Mouse (Mus musculus) midbrain, embryonic 14.5 days (tissue): ENCODE results near the gene Bsx. TPM values are rescaled to one million over a fixed set of nuclear protein-coding genes. Genes with fewer than 3 reads are reported as not detected.

Source experiments
- ATAC-seq: fragments of 200-750 bp; cut with Nextera tagmentation; 2 replicates; pipeline ENCODE4 v1.8.0; 2017; ENCODE audit warnings: moderate number of reproducible peaks, moderate library complexity; ENCODE audit not compliant: low FRiP score, low TSS enrichment
- DNase-seq: peaks from one replicate; pipeline ENCODE4 v3.0.0-alpha.2; 2015
- H3K27ac ChIP-seq: fragments of 300-500 bp; sonication (generic); replicated peaks from 2 replicates; pipeline ENCODE4 v1.5.1; 2014; ENCODE audit warnings: mild to moderate bottlenecking, low read depth, low read length, moderate library complexity
- H3K27me3 ChIP-seq: fragments of 300-500 bp; sonication (generic); 2 replicates; pipeline ENCODE4 v1.6.1; 2014; ENCODE audit warnings: low read length, control low read depth, mixed read lengths; ENCODE audit not compliant: control insufficient read depth, insufficient read depth
- H3K36me3 ChIP-seq: fragments of 300-500 bp; sonication (generic); 2 replicates; pipeline ENCODE4 v1.6.1; 2014; ENCODE audit warnings: low read length, control low read depth; ENCODE audit not compliant: control insufficient read depth, insufficient read depth
- H3K4me1 ChIP-seq: fragments of 300-500 bp; sonication (generic); 2 replicates; pipeline ENCODE4 v1.6.1; 2014; ENCODE audit warnings: mild to moderate bottlenecking, antibody characterized with exemption, low read length, control low read depth; ENCODE audit not compliant: control insufficient read depth, insufficient read depth
- H3K4me2 ChIP-seq: fragments of 300-500 bp; sonication (generic); 2 replicates; pipeline ENCODE4 v1.6.1; 2014; ENCODE audit warnings: mild to moderate bottlenecking, low read length, moderate library complexity
- H3K4me3 ChIP-seq: fragments of 300-500 bp; sonication (generic); replicated peaks from 2 replicates; pipeline ENCODE4 v1.5.1; 2014; ENCODE audit warnings: low read depth, low read length
- H3K9ac ChIP-seq: fragments of 300-500 bp; sonication (generic); replicated peaks from 2 replicates; pipeline ENCODE4 v1.6.1; 2014; ENCODE audit warnings: mild to moderate bottlenecking, low read length, moderate library complexity
- H3K9me3 ChIP-seq: fragments of 300-500 bp; sonication (generic); 2 replicates; pipeline ENCODE4 v1.6.1; 2016; ENCODE audit warnings: low read length, control low read depth, mixed read lengths; ENCODE audit not compliant: control insufficient read depth
- WGBS: fragments of 180-500 bp; shearing (Covaris S2); extraction: QIAGEN DNeasy Blood & Tissue Kit; methylation state at CpG from one replicate; pipeline ENCODE4 v1.1.7; 2014; 5-methylcytosine and 5-hydroxymethylcytosine counted together
- polyA plus RNA-seq: library from polyadenylated mRNA; unstranded; fragments of >200 nt; fragmentation: Nextera tagmentation; extraction: Ambion mirVana; gene quantifications from 2 replicates; pipeline ENCODE4 v1.2.1, GENCODE M21; 2014

Bsx gene
- polyA plus RNA-seq, 1 experiment from 2014 or later: 0.09 TPM

DNA sequence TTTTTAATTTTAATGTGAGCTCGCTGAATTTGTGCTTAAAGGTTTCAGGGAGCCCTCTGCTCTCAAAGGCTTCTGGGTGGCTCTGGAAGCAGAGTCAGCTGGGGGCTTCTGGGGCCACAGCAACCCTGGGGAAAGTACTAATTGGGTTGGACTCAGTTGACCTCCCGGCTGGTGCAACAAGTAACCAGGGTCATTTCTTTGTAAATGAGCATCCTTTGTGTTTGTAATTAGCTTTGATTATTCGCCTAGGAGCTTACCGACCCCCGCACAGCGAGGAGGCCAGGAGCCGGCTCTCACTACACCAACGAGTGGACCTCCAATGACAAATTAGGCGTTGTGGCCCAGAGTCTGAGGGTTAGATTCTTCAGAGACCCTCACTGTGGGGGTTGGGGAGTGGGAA lies 14.7 kb upstream of the Bsx start:
- DNase-seq: peak; percentile 44
- ATAC-seq: 0 out of 2 replicates have a peak, but pooled peaks have one; percentile 4
- H3K4me1 ChIP-seq: no peaks in the 10 kb centered on the region
- under 1% methylated on average over 9 of the region's 9 CpGs for WGBS
- peak overlapping the region; percentile 61 for H3K4me2 ChIP-seq
- peak overlapping the region; percentile 30 for H3K4me3 ChIP-seq
- no peak overlapping the region for H3K27ac ChIP-seq
- H3K9ac ChIP-seq: peak overlapping the region; percentile 38; the same call in 1 of the 2 replicates
- H3K9me3 ChIP-seq: no peaks in the 10 kb centered on the region
- H3K27me3 ChIP-seq: 0 out of 2 replicates have a peak, but pooled peaks cover 8% of the 10 kb centered on the region
- H3K36me3 ChIP-seq: no peaks in the 10 kb centered on the region

DNA sequence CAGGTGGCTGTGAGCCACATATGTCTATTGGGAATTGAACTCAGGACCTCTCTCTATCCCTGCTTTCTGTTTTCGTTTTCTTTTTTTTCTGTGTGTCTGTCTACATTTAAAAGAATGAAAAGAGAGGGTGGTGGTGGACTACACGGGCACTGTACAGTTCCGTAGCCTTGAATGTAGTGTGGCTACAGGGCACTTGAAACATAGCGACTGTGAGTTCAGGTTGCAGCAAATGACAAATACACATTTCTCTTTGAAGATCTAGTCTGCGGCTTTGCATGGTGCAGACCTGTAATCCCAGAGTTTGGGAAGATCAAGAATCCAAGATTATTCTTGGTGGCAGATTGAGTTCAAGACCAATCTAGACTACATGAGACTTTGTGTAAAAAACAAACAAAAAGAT lies 3.6 kb upstream of the Bsx start:
- peaks cover 64% of the 10 kb centered on the region for H3K27me3 ChIP-seq
- H3K4me2 ChIP-seq: no peak overlapping the region
- WGBS: 86% methylated on average over 5 of the region's 5 CpGs

DNA sequence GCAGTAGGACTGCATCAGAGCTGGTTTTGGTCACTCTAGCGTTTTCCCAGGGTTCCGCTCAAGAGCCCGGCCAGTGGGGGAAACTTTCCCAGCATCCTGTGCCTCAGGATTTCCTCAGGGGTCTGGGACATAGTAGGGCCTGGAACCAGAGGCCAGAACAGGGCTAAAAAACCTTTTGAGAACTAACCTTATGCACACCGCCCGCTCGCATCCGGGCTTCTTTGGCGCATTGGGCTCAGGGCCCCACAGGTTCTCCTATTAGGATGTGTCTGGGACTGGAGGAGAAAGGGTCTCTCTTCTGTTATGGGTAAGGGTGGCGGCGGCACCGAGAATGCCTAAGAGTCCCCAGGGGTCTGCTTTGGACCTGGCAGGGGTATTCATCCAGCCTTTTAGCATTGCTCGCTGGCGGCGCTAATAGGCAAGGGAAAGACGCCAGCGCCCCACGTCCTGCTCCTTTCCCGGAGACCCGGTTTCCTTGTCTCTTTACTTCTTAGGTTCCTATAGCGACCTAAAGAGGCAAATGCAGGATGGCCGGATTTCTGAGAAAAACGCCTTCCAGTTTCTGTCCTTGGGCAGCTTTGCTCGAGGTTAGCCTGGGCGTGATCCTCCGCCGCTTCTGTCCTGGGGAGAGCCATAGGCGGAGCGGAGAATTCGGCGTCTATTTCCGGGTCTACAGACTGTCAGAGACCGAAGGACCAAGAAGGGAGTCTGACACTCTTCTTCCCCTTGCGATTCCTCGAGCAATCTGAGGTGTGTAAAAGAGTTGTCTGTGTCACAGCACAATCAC lies 2.4 kb upstream of the Bsx start:
- Histone ChIP-seq H3K4me3 (peak overlapping the region; percentile 22), H3K36me3 (no peaks in the 10 kb centered on the region), H3K27ac (no peak overlapping the region), H3K4me2 (peak overlapping the region; percentile 39), H3K9ac (no peak overlapping the region), H3K27me3 (peaks cover 75% of the 10 kb centered on the region), H3K9me3 (no peaks in the 10 kb centered on the region), H3K4me1 (0 out of 2 replicates have a peak, but pooled peaks cover 6% of the 10 kb centered on the region)
- peak; percentile 55 for DNase-seq
- under 1% methylated on average over 34 of the region's 34 CpGs for WGBS
- ATAC-seq: no peak

More for the DNA sequence above, 3.6 kb upstream of the Bsx start:
- Histone ChIP-seq H3K4me1 (0 out of 2 replicates have a peak, but pooled peaks cover 6% of the 10 kb centered on the region), H3K4me3 (no peak overlapping the region), H3K9ac (no peak overlapping the region), H3K9me3 (no peaks in the 10 kb centered on the region), H3K36me3 (no peaks in the 10 kb centered on the region), H3K27ac (no peak overlapping the region)
- ATAC-seq (no peak), DNase-seq (no peak)

DNA sequence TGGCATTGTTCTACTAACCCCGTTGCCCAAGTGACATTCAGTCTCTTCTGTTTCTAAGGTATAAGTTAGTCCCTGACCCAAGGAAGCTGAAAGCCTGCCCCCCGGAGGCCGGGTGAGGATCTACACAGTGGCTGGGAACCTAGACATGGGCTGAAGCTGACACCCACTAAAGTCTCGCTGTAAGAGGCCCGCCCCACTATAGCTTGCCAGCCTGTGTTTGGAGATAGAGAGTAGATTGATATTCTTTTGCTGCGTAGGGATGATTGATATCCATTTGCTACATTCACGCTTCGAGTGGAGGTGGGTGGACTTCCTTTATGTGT lies 1.8 kb upstream of the Bsx start:
- no peak overlapping the region; the same call in 1 of the 2 replicates for H3K4me2 ChIP-seq
- ATAC-seq: no peak
- H3K27me3 ChIP-seq: peaks cover 78% of the 10 kb centered on the region

DNA sequence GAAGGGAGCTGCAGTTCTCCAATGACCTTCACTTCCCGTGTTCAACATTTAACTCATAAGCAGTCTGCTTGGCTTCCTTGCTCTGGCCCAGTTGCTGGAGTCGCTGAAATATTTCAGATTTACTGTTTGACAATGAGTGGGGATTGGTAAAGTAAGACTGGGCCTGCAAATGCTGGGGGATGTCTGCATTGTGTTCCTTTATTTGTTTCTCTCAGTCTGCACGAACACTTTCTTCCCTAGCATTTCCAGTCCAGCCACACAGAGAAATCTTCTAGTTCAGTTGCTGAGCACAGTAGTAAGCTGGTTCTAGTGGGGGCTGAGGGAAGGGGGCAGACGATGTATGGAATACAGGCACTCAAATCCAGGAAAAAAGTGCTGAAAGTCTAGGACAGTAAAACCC lies 1.0 kb downstream of the Bsx start:
- no peak overlapping the region for H3K9ac ChIP-seq
- no peak overlapping the region for H3K4me3 ChIP-seq
- no peak for DNase-seq
- no peak for ATAC-seq
- 0 out of 2 replicates have a peak, but pooled peaks cover 10% of the 10 kb centered on the region for H3K4me1 ChIP-seq
- H3K36me3 ChIP-seq: no peaks in the 10 kb centered on the region
- peaks cover 92% of the 10 kb centered on the region for H3K27me3 ChIP-seq
- H3K9me3 ChIP-seq: no peaks in the 10 kb centered on the region
- no peak overlapping the region for H3K27ac ChIP-seq
- no peak overlapping the region for H3K4me2 ChIP-seq
- WGBS: 3% methylated on average over 4 of the region's 4 CpGs

More for the DNA sequence above, 1.8 kb upstream of the Bsx start:
- Histone ChIP-seq H3K9ac (no peak overlapping the region), H3K9me3 (no peaks in the 10 kb centered on the region), H3K4me1 (0 out of 2 replicates have a peak, but pooled peaks cover 6% of the 10 kb centered on the region), H3K4me3 (peak overlapping the region; percentile 22; the same call in 1 of the 2 replicates), H3K27ac (no peak overlapping the region), H3K36me3 (no peaks in the 10 kb centered on the region)
- 4% methylated on average over 8 of the region's 8 CpGs for WGBS
- DNase-seq: peak; percentile 32

DNA sequence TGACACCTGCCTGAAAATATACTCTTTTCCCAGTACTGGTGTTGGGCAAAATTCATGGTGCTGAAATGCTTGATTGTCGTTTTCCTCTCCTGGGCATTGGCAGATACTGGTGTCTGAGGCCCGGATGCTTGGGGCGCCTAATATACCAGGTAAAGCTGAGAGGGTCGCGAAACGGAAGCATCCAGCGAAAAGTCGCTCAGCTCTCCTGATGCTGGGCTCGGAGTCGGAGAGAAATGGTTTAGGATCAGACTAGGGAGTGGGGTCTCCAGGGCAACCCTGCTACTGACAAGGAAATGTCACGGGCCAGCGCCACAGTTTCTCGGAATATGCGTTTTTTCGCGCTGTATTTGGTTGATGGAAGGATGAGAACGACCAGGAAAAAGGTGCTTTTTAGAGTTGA lies 1.5 kb downstream of the Bsx start:
- ATAC-seq (no peak), DNase-seq (peak; percentile 39)
- H3K4me3 ChIP-seq: no peak overlapping the region
- peaks cover 92% of the 10 kb centered on the region for H3K27me3 ChIP-seq
- 0 out of 2 replicates have a peak, but pooled peaks cover 10% of the 10 kb centered on the region for H3K4me1 ChIP-seq
- H3K36me3 ChIP-seq: no peaks in the 10 kb centered on the region
- no peak overlapping the region for H3K27ac ChIP-seq
- WGBS: under 1% methylated on average over 17 of the region's 17 CpGs
- H3K9ac ChIP-seq: no peak overlapping the region
- H3K9me3 ChIP-seq: no peaks in the 10 kb centered on the region
- no peak overlapping the region for H3K4me2 ChIP-seq

DNA sequence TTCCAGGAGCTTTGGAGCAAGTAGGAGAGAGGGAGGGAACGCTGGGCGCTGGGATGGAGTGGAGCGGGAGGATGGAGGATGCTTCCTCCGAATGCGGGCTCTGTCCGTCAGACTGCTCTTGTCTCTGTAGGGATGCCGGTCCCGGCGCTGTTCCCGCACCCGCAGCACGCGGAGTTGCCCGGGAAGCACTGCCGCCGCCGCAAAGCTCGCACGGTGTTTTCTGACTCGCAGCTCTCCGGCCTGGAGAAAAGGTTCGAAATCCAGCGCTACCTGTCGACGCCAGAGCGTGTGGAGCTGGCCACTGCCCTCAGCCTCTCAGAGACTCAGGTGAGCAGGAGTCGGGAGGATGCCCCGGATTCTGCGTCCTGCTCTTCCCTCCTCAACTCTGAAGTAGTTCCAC lies 2.2 kb downstream of the Bsx start:
- 0 out of 2 replicates have a peak, but pooled peaks cover 10% of the 10 kb centered on the region for H3K4me1 ChIP-seq
- H3K36me3 ChIP-seq: no peaks in the 10 kb centered on the region
- ATAC-seq (no peak), DNase-seq (peak; percentile 51)
- no peak overlapping the region for H3K9ac ChIP-seq
- H3K4me3 ChIP-seq: no peak overlapping the region
- no peak overlapping the region for H3K4me2 ChIP-seq
- under 1% methylated on average over 29 of the region's 29 CpGs for WGBS
- peaks cover 94% of the 10 kb centered on the region for H3K27me3 ChIP-seq
- H3K9me3 ChIP-seq: no peaks in the 10 kb centered on the region
- H3K27ac ChIP-seq: no peak overlapping the region

DNA sequence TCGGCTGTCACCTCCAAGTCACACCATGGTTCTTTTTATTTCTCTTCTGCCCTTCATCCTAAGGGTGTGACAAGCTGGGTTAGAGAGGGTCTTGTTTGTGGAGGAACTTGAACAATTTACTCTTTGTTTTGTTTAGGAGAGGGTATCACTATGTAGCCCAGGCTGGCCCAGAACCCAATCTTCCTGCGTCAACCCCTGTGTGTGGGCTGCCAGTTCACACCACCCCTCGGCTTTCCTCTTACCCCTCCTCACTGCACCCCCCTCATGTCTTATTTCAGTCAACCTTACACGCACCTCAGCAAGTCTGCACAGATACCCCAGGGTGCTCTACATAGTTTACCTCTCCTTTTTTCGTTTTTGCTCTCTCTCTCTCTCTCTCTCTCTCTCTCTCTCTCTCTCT lies 2.8 kb downstream of the Bsx start:
- H3K27me3 ChIP-seq: peaks cover 94% of the 10 kb centered on the region
- ATAC-seq: no peak
- no peak overlapping the region for H3K4me3 ChIP-seq
- WGBS: 3% methylated on average over 5 of the region's 5 CpGs
- H3K36me3 ChIP-seq: no peaks in the 10 kb centered on the region
- no peak overlapping the region for H3K4me2 ChIP-seq
- no peak for DNase-seq
- no peaks in the 10 kb centered on the region for H3K9me3 ChIP-seq
- no peak overlapping the region for H3K9ac ChIP-seq
- 0 out of 2 replicates have a peak, but pooled peaks cover 7% of the 10 kb centered on the region for H3K4me1 ChIP-seq
- no peak overlapping the region for H3K27ac ChIP-seq
